Mouse (Mus musculus): Measurements from ENCODE around the gene Jup. TPM values are rescaled to one million over a fixed set of nuclear protein-coding genes. Genes with fewer than 3 reads are reported as not detected.

The Jup gene
- polyA plus RNA-seq, 1 experiment: 48.2 TPM

DNA sequence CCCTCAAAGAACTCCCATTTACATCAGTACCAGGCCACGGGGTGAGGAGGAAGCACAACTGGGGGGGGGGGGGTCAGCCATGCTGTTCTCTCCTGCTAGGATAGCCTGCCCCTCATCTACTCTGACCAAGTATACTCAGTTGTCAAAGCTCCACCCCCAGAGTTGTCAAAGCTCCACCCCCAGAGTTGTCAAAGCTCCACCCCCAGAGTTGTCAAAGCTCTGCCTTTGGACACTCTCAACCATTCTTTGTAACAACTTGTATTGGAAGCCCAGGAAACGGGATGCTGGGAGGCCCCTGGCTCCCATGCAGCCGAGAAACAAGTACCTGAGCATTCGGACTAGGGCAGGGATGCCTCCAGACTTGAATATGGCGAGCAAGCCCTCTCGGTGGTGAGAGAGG is 14.9 kb downstream of the Jup start:
- no peak for TF ChIP-seq POLR2A (IDR thresholded peaks at IDR 0.05; ENCODE audit: extremely low read depth, insufficient read depth, low read length)
- no peak for TF ChIP-seq CTCF (IDR thresholded peaks at IDR 0.05; ENCODE audit: extremely low read depth, insufficient read depth, low read length)

DNA sequence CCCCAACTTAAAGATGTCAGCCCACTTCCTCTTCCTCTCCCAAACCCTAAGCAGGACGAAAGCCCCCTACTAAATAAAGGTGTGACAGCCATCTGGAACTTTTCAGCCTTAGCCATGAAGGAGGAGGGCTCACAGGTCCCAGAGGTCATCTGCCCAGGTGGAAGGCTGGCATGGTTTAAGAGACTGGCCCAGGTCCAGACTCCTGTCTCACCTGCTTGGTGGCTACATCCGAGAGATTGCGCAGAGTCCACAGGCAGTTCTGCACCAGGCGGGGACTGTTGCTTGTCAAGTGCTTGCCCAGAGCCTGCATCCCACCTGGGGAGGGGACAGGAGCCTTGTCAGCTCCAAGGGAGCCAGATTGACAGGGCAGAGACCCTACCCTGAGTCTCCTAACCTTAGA is 18.3 kb downstream of the Jup start:
- Histone ChIP-seq H3K4me1 (ENCODE audit: control insufficient read depth, insufficient read depth, low read length) (no peaks in the 10 kb centered on the region), H3K27ac (ENCODE audit: insufficient read depth, low read length) (no peak overlapping the region), H3K4me3 (ENCODE audit: insufficient read depth, low read length) (no peak overlapping the region)
- TF ChIP-seq CTCF (IDR thresholded peaks at IDR 0.05; ENCODE audit: extremely low read depth, insufficient read depth, low read length) (no peak), POLR2A (IDR thresholded peaks at IDR 0.05; ENCODE audit: extremely low read depth, insufficient read depth, low read length) (no peak)

More for the DNA sequence above, 14.9 kb downstream of the Jup start:
- no peak overlapping the region for H3K27ac ChIP-seq (ENCODE audit: insufficient read depth, low read length)
- no peaks in the 10 kb centered on the region for H3K4me1 ChIP-seq (ENCODE audit: control insufficient read depth, insufficient read depth, low read length)
- H3K4me3 ChIP-seq (ENCODE audit: insufficient read depth, low read length): no peak overlapping the region

DNA sequence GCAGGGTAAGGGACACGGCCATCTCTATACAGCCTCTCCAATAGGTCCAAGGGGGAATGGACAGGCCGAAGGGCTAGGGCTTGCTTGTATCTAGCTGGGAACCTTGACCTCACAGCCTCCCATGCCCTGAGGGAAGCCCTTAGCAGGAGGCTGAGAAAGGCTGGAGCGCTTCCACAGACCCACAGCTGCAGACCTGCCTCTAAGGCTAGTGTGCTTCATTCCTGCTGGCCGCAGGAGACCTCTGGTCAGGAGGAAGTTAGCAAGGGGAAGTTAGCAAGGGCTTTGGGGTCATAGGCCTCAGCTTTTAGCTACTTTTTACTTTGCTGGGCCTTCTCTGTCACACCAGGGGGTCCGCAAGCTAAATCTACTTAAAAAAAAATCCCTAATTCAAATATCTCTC is 19.1 kb downstream of the Jup start:
- Histone ChIP-seq H3K27ac (ENCODE audit: insufficient read depth, low read length) (no peak overlapping the region), H3K4me1 (ENCODE audit: control insufficient read depth, insufficient read depth, low read length) (no peaks in the 10 kb centered on the region), H3K4me3 (ENCODE audit: insufficient read depth, low read length) (no peak overlapping the region)
- TF ChIP-seq POLR2A (IDR thresholded peaks at IDR 0.05; ENCODE audit: extremely low read depth, insufficient read depth, low read length) (no peak), CTCF (IDR thresholded peaks at IDR 0.05; ENCODE audit: extremely low read depth, insufficient read depth, low read length) (no peak)

DNA sequence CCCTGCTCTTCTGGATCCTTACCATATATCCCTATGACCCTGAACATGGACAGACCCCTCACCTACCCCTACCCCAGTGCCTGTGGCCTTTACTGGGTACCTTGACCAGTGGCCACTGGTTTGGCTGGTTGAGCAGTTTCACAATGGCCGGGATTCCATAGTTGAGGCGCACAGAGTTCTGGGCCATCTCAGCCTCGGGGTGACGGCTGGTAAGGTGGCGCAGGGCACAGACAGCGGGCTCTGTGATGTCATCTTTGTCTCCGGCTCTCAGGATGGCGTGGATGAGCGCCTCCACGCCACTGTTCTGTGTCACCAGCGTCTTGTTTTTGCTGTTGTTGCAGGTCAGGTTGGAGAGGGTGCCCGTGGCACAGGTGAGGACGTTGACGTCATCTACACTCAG is 19.6 kb downstream of the Jup start:
- H3K4me3 ChIP-seq (ENCODE audit: insufficient read depth, low read length): no peak overlapping the region
- no peaks in the 10 kb centered on the region for H3K4me1 ChIP-seq (ENCODE audit: control insufficient read depth, insufficient read depth, low read length)
- no peak for TF ChIP-seq POLR2A (IDR thresholded peaks at IDR 0.05; ENCODE audit: extremely low read depth, insufficient read depth, low read length)
- no peak for TF ChIP-seq CTCF (IDR thresholded peaks at IDR 0.05; ENCODE audit: extremely low read depth, insufficient read depth, low read length)
- H3K27ac ChIP-seq (ENCODE audit: insufficient read depth, low read length): no peak overlapping the region

DNA sequence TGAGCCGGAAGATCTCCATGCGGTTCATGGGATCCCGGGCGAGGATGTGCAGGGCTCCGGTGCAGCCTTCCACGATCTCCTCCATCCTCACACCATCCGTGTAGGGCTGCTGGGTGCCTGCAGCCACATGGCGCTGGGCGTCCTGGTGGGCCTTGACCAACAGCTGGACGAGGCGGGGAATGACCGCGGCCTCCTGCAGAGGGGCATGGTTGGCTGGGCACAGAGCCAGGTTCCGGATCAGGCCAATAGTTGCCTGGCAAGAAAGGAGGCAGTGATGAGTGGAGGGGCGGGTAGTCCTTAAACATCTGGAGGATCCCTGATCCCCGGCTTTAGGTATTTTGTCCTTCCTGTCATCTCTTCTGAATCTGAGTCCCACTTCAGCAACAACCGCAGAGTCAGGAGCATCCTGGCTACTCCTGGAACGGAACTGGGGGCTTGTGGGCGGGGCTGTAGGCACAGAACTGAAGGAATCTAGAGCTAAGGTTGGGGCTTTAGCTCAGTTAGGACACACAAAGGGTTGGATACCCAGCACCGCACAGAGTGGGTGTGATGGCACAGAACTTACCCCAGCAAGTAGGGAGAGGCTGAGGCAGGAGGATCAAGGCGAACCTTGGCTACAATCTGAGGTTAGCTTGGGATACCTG is 20.7 kb downstream of the Jup start:
- Histone ChIP-seq H3K4me3 (ENCODE audit: insufficient read depth, low read length) (no peak overlapping the region), H3K4me1 (ENCODE audit: control insufficient read depth, insufficient read depth, low read length) (peaks cover 6% of the 10 kb centered on the region), H3K27ac (ENCODE audit: insufficient read depth, low read length) (no peak overlapping the region)
- TF ChIP-seq CTCF (IDR thresholded peaks at IDR 0.05; ENCODE audit: extremely low read depth, insufficient read depth, low read length) (no peak), POLR2A (IDR thresholded peaks at IDR 0.05; ENCODE audit: extremely low read depth, insufficient read depth, low read length) (no peak)

DNA sequence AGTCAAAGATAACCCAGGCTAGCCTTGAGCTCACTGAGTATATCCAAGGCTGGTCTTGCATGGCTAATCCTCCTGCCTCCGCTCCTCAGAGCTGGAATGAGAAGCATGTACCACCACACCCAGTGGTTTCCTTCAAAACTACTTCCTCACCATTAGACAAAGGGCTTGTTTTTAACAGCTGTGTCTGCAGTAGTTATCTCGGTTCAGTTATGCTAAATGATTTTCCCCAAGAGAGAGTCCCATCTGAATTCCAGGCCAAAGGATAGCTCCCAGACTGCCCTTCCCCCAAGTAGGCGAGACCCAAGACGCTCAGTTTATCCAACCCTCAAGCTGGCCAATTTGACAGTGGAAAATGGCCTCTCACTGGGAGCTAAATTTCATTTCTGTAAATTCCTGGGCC is 21.6 kb downstream of the Jup start:
- no peak for TF ChIP-seq CTCF (IDR thresholded peaks at IDR 0.05; ENCODE audit: extremely low read depth, insufficient read depth, low read length)
- TF ChIP-seq POLR2A (IDR thresholded peaks at IDR 0.05; ENCODE audit: extremely low read depth, insufficient read depth, low read length): no peak
- no peak overlapping the region for H3K27ac ChIP-seq (ENCODE audit: insufficient read depth, low read length)

DNA sequence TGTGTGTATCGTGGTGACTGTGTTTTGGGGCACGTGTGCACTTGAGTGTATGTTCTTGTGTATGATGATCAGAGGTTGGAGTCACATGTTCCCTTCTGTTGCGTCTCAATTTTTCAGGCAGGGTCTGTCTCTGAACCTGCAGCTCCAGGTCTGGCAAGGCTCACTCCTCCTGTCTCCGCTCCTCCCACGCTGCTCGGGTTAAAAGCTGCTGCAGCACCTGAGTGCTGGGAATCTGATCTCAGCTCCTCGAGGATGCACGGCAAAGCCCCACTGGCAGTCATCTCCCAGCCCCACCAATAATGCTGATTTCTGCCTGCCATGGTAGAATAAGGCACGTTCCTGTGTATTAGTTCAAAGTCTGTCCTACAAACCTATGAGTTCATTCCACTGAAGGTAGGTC is 22.4 kb downstream of the Jup start:
- no peak overlapping the region for H3K4me3 ChIP-seq (ENCODE audit: insufficient read depth, low read length)
- H3K27ac ChIP-seq (ENCODE audit: insufficient read depth, low read length): no peak overlapping the region
- TF ChIP-seq CTCF (IDR thresholded peaks at IDR 0.05; ENCODE audit: extremely low read depth, insufficient read depth, low read length) (no peak), POLR2A (IDR thresholded peaks at IDR 0.05; ENCODE audit: extremely low read depth, insufficient read depth, low read length) (no peak)
- H3K4me1 ChIP-seq (ENCODE audit: control insufficient read depth, insufficient read depth, low read length): peaks cover 6% of the 10 kb centered on the region

More for the DNA sequence above, 21.6 kb downstream of the Jup start:
- Histone ChIP-seq H3K4me1 (ENCODE audit: control insufficient read depth, insufficient read depth, low read length) (peaks cover 6% of the 10 kb centered on the region), H3K4me3 (ENCODE audit: insufficient read depth, low read length) (no peak overlapping the region)

DNA sequence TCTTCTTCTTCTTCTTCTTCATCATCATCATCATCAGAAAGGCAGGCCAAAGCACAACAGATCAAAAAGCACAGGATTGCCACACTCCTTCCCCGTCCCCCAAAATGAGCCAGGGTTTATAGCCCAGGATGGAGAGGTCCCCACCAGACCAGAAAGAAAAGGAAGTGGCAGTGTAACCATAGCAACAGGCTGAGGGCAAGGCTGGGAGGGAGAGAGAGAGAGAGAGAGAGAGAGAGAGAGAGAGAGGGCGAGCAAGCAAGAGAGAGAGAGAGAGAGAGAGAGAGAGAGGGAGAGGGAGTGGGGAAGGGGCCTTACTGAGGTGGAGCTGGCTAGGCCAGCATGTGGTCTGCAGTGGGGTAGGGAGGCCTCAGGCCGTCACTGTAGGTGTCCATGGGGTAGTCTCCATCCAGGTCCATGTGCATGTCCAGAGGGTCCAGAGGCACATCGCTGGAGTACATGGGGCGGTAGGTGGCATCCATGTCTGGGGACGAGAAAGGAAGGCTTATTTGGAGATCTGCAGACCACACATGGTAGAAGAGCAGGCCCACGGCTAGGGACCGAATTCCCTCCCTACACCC is 25.5 kb downstream of the Jup start:
- Histone ChIP-seq H3K4me1 (ENCODE audit: control insufficient read depth, insufficient read depth, low read length) (peaks cover 6% of the 10 kb centered on the region), H3K4me3 (ENCODE audit: insufficient read depth, low read length) (no peak overlapping the region), H3K27ac (ENCODE audit: insufficient read depth, low read length) (no peak overlapping the region)
- TF ChIP-seq POLR2A (IDR thresholded peaks at IDR 0.05; ENCODE audit: extremely low read depth, insufficient read depth, low read length) (no peak), CTCF (IDR thresholded peaks at IDR 0.05; ENCODE audit: extremely low read depth, insufficient read depth, low read length) (no peak)

DNA sequence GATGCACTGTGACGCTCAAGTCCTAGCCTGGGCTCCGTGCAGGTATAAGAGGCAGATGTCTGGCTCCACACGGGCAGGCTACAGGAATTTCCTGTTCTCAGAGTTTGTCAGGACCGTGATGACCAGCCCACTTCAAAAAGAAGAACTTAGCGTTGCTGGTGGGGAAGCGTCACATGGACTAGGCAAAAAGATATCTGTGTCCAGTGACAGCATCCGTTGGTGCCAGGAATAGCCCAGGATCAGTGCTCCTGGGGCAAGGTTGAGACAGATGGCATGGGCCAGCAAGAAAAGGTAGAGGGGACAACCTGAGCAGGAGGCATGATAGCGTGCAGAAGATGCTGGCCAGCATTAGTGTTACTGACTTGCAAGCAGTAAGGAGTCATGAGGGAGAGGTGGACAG is 27.7 kb downstream of the Jup start:
- TF ChIP-seq CTCF (IDR thresholded peaks at IDR 0.05; ENCODE audit: extremely low read depth, insufficient read depth, low read length) (no peak), POLR2A (IDR thresholded peaks at IDR 0.05; ENCODE audit: extremely low read depth, insufficient read depth, low read length) (no peak)
- Histone ChIP-seq H3K4me3 (ENCODE audit: insufficient read depth, low read length) (no peak overlapping the region), H3K27ac (ENCODE audit: insufficient read depth, low read length) (no peak overlapping the region), H3K4me1 (ENCODE audit: control insufficient read depth, insufficient read depth, low read length) (peaks cover 6% of the 10 kb centered on the region)

DNA sequence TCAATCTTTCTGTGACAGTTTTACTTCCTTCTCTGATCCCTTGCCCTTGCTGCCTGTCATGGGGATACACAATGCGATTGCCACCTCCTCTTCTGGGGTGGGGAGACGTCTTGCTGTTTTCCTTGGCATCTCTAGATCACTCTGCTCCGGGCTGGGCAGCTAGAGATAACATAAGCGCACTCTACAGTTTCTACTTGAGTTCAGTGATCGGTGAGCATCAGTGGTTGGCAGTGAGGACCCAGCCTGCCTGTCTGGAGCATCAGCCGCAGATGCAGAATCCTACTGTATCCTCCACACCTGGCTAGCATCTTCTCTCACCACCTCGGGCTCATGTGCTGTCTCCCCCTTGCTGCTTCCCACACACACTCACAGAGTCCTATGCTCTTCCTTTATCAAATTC is 28.4 kb downstream of the Jup start:
- H3K27ac ChIP-seq (ENCODE audit: insufficient read depth, low read length): no peak overlapping the region
- peaks cover 6% of the 10 kb centered on the region for H3K4me1 ChIP-seq (ENCODE audit: control insufficient read depth, insufficient read depth, low read length)
- TF ChIP-seq POLR2A (IDR thresholded peaks at IDR 0.05; ENCODE audit: extremely low read depth, insufficient read depth, low read length): no peak
- TF ChIP-seq CTCF (IDR thresholded peaks at IDR 0.05; ENCODE audit: extremely low read depth, insufficient read depth, low read length): no peak
- H3K4me3 ChIP-seq (ENCODE audit: insufficient read depth, low read length): no peak overlapping the region
